In genomic region chr7:118481047-118481810, GRCm38 (mm10) we compare ENCODE assay signal across 23 mouse cellular contexts. TPM values are rescaled to one million over a fixed set of nuclear protein-coding genes. Genes with fewer than 3 reads are reported as not detected.
DNase-seq lines count a peak whose midpoint lies in the region; ATAC-seq and TF ChIP-seq lines count a peak whose summit lies in the region.
"Had no signal": no experiment of that assay in that cellular context is flagged by ENCODE, and none has a peak within 500 bp of the region (broad histone marks: within the 10 kb centered on the region; RNA-seq: fewer than 3 reads in every experiment).

No protein-coding gene starts in this region.

- no peaks in the 10 kb centered on the region for H3K9me3 ChIP-seq in lung, postnatal 0 days (ENCODE audit: low read length)
- H3K9me3 ChIP-seq in midbrain, embryonic 11.5 days (ENCODE audit: control insufficient read depth, low read length): no peaks in the 10 kb centered on the region
- no peaks in the 10 kb centered on the region for H3K9me3 ChIP-seq in hindbrain, embryonic 10.5 days
- H3K9me3 ChIP-seq: embryonic facial prominence, embryonic 12.5 days; limb, embryonic 13.5 days; neural tube, embryonic 12.5 days; stomach, embryonic 15.5 days had no signal

- POLR2A ChIA-PET in Patski (lab: Charles Lee): interaction anchor here (0.7 to 1.3 kb wide), 2 partner anchors 15 to 466 kb away, joined by 3 read pairs; no protein-coding TSS in a partner anchor

- peak overlapping the region; percentile 70 for H3K27ac ChIP-seq in heart, adult 2 months
- H3K27ac ChIP-seq in lung, postnatal 0 days (ENCODE audit: low read length): 0 out of 2 replicates have a peak overlapping the region, but pooled peaks have one; percentile 34
- no peak overlapping the region for H3K27ac ChIP-seq in midbrain, embryonic 11.5 days (ENCODE audit: low read depth, low read length)
- no peak overlapping the region for H3K27ac ChIP-seq in hindbrain, embryonic 10.5 days
- H3K27ac ChIP-seq: embryonic facial prominence, embryonic 12.5 days; limb, embryonic 13.5 days; neural tube, embryonic 12.5 days; stomach, embryonic 15.5 days had no signal

- H3K36me3 ChIP-seq in heart, adult 2 months (ENCODE audit: control insufficient read depth, insufficient read depth, low read length): peaks cover 11% of the 10 kb centered on the region
- 0 out of 2 replicates have a peak, but pooled peaks cover 4% of the 10 kb centered on the region for H3K36me3 ChIP-seq in lung, postnatal 0 days (ENCODE audit: insufficient read depth, low read length)
- H3K36me3 ChIP-seq in midbrain, embryonic 11.5 days (ENCODE audit: control insufficient read depth, insufficient read depth, low read length): no peaks in the 10 kb centered on the region
- H3K36me3 ChIP-seq in hindbrain, embryonic 10.5 days: no peaks in the 10 kb centered on the region
- H3K36me3 ChIP-seq: neural tube, embryonic 12.5 days; stomach, embryonic 15.5 days had no signal

- DNase-seq in heart, adult 2 months: peak in 1 of 2 experiments; percentile 40
- no peak for DNase-seq in heart, postnatal 36 days
- peak; percentile 54 for DNase-seq in lung, postnatal 0 days (ENCODE audit: low spot score)
- DNase-seq in lung, postnatal 14 days: no peak
- no peak for DNase-seq in Patski (ENCODE audit: low read depth, low spot score)
- DNase-seq in midbrain, embryonic 11.5 days (ENCODE audit: low spot score, missing footprints): no peak
- no peak for DNase-seq in hindbrain, embryonic 10.5 days (ENCODE audit: low spot score)
- DNase-seq: adrenal gland, postnatal 36 days; cerebellum, adult 9-10 months; gastrocnemius, postnatal 10 days; kidney, adult 18-20 months; kidney, postnatal 14 days; layer of hippocampus, adult 9-11 months; lung, adult 2 months; thymus, adult 2 months had no signal

- intact Hi-C loops in heart, adult 2 months (cut with DNase I): no loop called here
- intact Hi-C loops in heart, postnatal 36 days (cut with DNase I): no loop called here

- in situ Hi-C loops in Patski (cut with MboI; ENCODE audit: low pct_unique_long_range_greater_than_20kb): no loop called here

- CTCF ChIA-PET in Patski (lab: Charles Lee): interaction anchor here (0.8 to 2.5 kb wide), 4 partner anchors 11 to 38 kb away, joined by 3 to 12 read pairs (median 4); partner anchors contain the start of gene Syt17

- H3K27me3 ChIP-seq in heart, adult 2 months (ENCODE audit: control insufficient read depth, insufficient read depth, low read length): no peaks in the 10 kb centered on the region
- no peaks in the 10 kb centered on the region for H3K27me3 ChIP-seq in lung, postnatal 0 days (replicated peaks; ENCODE audit: insufficient read depth, low read length)
- H3K27me3 ChIP-seq in Patski: no peaks in the 10 kb centered on the region
- no peaks in the 10 kb centered on the region for H3K27me3 ChIP-seq in midbrain, embryonic 11.5 days (ENCODE audit: control insufficient read depth, insufficient read depth, low read length)
- no peaks in the 10 kb centered on the region for H3K27me3 ChIP-seq in hindbrain, embryonic 10.5 days (ENCODE audit: insufficient read depth, poor library complexity, severe bottlenecking)
- H3K27me3 ChIP-seq: embryonic facial prominence, embryonic 12.5 days; limb, embryonic 13.5 days; neural tube, embryonic 12.5 days; stomach, embryonic 15.5 days had no signal

- no peak for ATAC-seq in lung, postnatal 0 days
- peak; percentile 48 for ATAC-seq in Patski
- no peak for ATAC-seq in midbrain, embryonic 11.5 days (ENCODE audit: low FRiP score)
- ATAC-seq: activated CD4-positive, CD25-positive, alpha-beta regulatory T cell, adult 4 months; forebrain, embryonic 16.5 days; midbrain, embryonic 16.5 days had no signal

- no peak for TF ChIP-seq POLR2A in heart, adult 2 months (IDR thresholded peaks at IDR 0.05; ENCODE audit: insufficient read depth, low read depth, low read length)

- 42% methylated on average over 10 of the region's 10 CpGs for WGBS in heart, adult 2 months
- 44% methylated on average over 10 of the region's 10 CpGs for WGBS in lung, postnatal 0 days
- 85% methylated on average over 10 of the region's 10 CpGs for WGBS in midbrain, embryonic 11.5 days
- WGBS in hindbrain, embryonic 10.5 days: 88% methylated on average over 10 of the region's 10 CpGs

- H3K9ac ChIP-seq in heart, adult 2 months (ENCODE audit: low read depth, low read length): no peak overlapping the region
- no peak overlapping the region for H3K9ac ChIP-seq in lung, postnatal 0 days (replicated peaks; ENCODE audit: low read depth)
- no peak overlapping the region for H3K9ac ChIP-seq in midbrain, embryonic 11.5 days (ENCODE audit: low read length)
- H3K9ac ChIP-seq: embryonic facial prominence, embryonic 12.5 days; limb, embryonic 13.5 days; neural tube, embryonic 12.5 days; stomach, embryonic 15.5 days had no signal

- peaks cover 24% of the 10 kb centered on the region for H3K4me1 ChIP-seq in heart, adult 2 months (ENCODE audit: control insufficient read depth, insufficient read depth, low read length)
- no peaks in the 10 kb centered on the region; the same call in 1 of the 2 replicates for H3K4me1 ChIP-seq in lung, postnatal 0 days (ENCODE audit: insufficient read depth, low read depth, low read length)
- H3K4me1 ChIP-seq in midbrain, embryonic 11.5 days (ENCODE audit: control insufficient read depth, insufficient read depth, low read length): peaks cover 4% of the 10 kb centered on the region; the same call in 1 of the 2 replicates
- H3K4me1 ChIP-seq in hindbrain, embryonic 10.5 days (replicated peaks): 0 out of 2 replicates have a peak, but pooled peaks cover 5% of the 10 kb centered on the region
- H3K4me1 ChIP-seq: neural tube, embryonic 12.5 days had no signal

- no peak overlapping the region for H3K4me2 ChIP-seq in lung, postnatal 0 days (replicated peaks; ENCODE audit: low read depth, low read length)
- H3K4me2 ChIP-seq in midbrain, embryonic 11.5 days: no peak overlapping the region
- H3K4me2 ChIP-seq: embryonic facial prominence, embryonic 12.5 days; limb, embryonic 13.5 days; neural tube, embryonic 12.5 days; stomach, embryonic 15.5 days had no signal

- no peak for TF ChIP-seq EP300 in heart, adult 2 months (IDR thresholded peaks at IDR 0.05; ENCODE audit: insufficient read depth, low read depth, low read length)
- no peak for TF ChIP-seq EP300 in lung, postnatal 0 days (IDR thresholded peaks at IDR 0.05)

- H3K79me2 ChIP-seq in heart, adult 2 months (replicated peaks; ENCODE audit: control insufficient read depth, insufficient read depth, low read length): no peaks in the 10 kb centered on the region

- TF ChIP-seq CTCF in heart, adult 2 months (IDR thresholded peaks at IDR 0.05): no peak
- no peak for TF ChIP-seq CTCF in lung, postnatal 0 days (IDR thresholded peaks at IDR 0.05)
- no peak for TF ChIP-seq CTCF in Patski (IDR thresholded peaks at IDR 0.05)

- no peak overlapping the region for H3K4me3 ChIP-seq in heart, adult 2 months
- no peak overlapping the region for H3K4me3 ChIP-seq in lung, postnatal 0 days (ENCODE audit: low read depth, low read length)
- no peak overlapping the region for H3K4me3 ChIP-seq in midbrain, embryonic 11.5 days (ENCODE audit: low read depth, low read length)
- H3K4me3 ChIP-seq in hindbrain, embryonic 10.5 days: no peak overlapping the region
- H3K4me3 ChIP-seq: embryonic facial prominence, embryonic 12.5 days; limb, embryonic 13.5 days; neural tube, embryonic 12.5 days; stomach, embryonic 15.5 days had no signal

RNA-seq across cellular contexts. Expression of gene Itpripl2, which starts 10.5 kb away (rescaled TPM):
- 10 to 100 TPM; 19.0 to 23.3 TPM for total RNA-seq in heart, adult 2 months (2021)
- 7.9 and 12.1 TPM in 2 replicates for polyA plus RNA-seq in heart, adult 2 months (2012; rRNA removed)
- total RNA-seq in heart, postnatal 36 days (2021): 10 to 100 TPM; 23.1 to 25.1 TPM
- polyA plus RNA-seq in lung, postnatal 0 days (2015; fragmentation: Nextera tagmentation; extraction: Ambion mirVana): 14.5 and 16.2 TPM in 2 replicates
- 23.7 TPM for polyA plus RNA-seq in Patski (2021)
- polyA plus RNA-seq in midbrain, embryonic 11.5 days (2014; fragmentation: Nextera tagmentation; extraction: Ambion mirVana): 0.72 and 0.77 TPM in 2 replicates
- polyA plus RNA-seq in hindbrain, embryonic 10.5 days (2016; fragmentation: Nextera tagmentation; extraction: Ambion mirVana): 0.93 and 1.1 TPM in 2 replicates

RNA-seq across cellular contexts. Expression of gene Syt17, which starts 33.2 kb away (rescaled TPM):
- 1 to 10 TPM; 1.0 to 1.4 TPM for total RNA-seq in heart, adult 2 months (2021)
- 1.8 and 3.2 TPM in 2 replicates for polyA plus RNA-seq in heart, adult 2 months (2012; rRNA removed)
- 1 to 10 TPM; 1.5 to 2.1 TPM for total RNA-seq in heart, postnatal 36 days (2021)
- 4.3 and 4.4 TPM in 2 replicates for polyA plus RNA-seq in lung, postnatal 0 days (2015; fragmentation: Nextera tagmentation; extraction: Ambion mirVana)
- 30.0 TPM for polyA plus RNA-seq in Patski (2021)
- polyA plus RNA-seq in midbrain, embryonic 11.5 days (2014; fragmentation: Nextera tagmentation; extraction: Ambion mirVana): 3.5 and 3.7 TPM in 2 replicates
- polyA plus RNA-seq in hindbrain, embryonic 10.5 days (2016; fragmentation: Nextera tagmentation; extraction: Ambion mirVana): 2.2 and 3.0 TPM in 2 replicates
- total RNA-seq: megakaryocyte progenitor cell, adult 5-6 weeks had no signal

RNA-seq across cellular contexts. Expression of gene Coq7, which starts 51.9 kb away (rescaled TPM):
- total RNA-seq in heart, adult 2 months (2021): 100 to 1,000 TPM; 110 to 128 TPM
- 151 TPM in 2 replicates for polyA plus RNA-seq in heart, adult 2 months (2012; rRNA removed)
- 100 to 1,000 TPM; 112 to 113 TPM for total RNA-seq in heart, postnatal 36 days (2021)
- polyA plus RNA-seq in lung, postnatal 0 days (2015; fragmentation: Nextera tagmentation; extraction: Ambion mirVana): 68.5 and 88.6 TPM in 2 replicates
- 61.7 TPM for polyA plus RNA-seq in Patski (2021)
- 99.6 and 111 TPM in 2 replicates for polyA plus RNA-seq in midbrain, embryonic 11.5 days (2014; fragmentation: Nextera tagmentation; extraction: Ambion mirVana)
- polyA plus RNA-seq in hindbrain, embryonic 10.5 days (2016; fragmentation: Nextera tagmentation; extraction: Ambion mirVana): 122 and 128 TPM in 2 replicates

Comparison
In these comparisons a context has a peak if more than half of its experiments do, and no peak if none do; other contexts are left out.
1. H3K27ac ChIP-seq: peak in heart, adult 2 months (single experiment) and lung, postnatal 0 days (single experiment); none in midbrain, embryonic 11.5 days (single experiment) and hindbrain, embryonic 10.5 days (single experiment).